Mouse (Mus musculus) right cerebral cortex, postnatal 25 days (tissue): ENCODE measurements around the gene Pde4c.

Source experiments
- DNase-seq: peaks from one replicate; pipeline ENCODE4 v3.0.0; 2022

Pde4c gene

DNA sequence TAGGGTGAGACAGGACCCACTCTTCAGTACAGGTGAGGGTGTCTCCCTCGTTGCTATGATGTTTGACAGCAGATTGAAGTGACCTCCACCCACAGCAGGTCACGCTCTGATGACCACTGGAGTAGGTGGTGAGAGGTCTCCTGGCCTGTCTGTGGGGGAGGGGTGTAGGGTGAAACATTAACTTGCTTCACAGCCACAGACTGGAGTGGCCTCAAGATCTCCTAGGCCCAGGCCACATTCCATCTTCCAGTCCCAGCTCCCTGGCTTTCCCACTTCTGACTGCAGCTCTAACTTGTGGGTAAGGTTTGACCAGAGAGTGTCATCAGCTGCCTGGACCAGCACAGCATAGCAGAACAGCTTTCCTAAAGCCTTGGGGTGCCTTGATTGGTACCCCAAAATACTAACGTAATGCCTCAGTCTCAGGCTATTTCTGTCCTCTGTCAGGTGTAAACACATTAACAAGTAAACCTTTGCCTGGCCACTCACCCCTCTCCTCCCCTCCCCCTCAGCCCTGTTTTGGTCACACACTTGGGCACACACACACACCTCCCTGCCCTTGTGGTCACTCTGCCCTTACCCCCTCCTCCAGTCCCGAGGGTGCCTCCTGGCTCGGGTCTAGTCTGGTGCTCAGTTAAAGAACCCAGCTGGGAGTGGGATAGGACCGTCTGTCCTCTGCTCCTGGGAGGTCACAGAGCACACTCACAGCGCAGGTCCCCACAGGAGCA is at the start of gene Pde4c:
Gene Pde4c, plus strand, starts transcription at position 235 of the 725 bp plus-strand sequence.
- DNase-seq: no peak

DNA sequence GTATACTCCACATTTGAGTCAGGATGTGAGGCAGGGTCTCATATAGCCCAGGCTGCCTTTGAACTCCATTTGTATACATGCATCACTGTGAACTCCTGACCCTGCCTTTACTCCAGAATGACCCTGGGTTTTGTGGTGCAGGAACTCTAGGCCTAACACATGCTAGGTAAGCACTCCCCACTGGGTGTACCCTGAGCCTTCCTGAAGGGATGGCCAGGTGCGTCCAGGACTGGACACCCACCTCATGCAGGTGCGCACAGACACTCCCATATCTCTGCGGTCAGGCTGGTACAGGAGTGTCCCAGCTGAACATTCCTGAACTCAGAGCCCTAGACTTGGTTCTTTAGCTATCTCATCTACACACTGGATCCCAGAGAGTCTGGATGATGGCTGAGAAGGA is 49.4 kb upstream of the Pde4c start:
- DNase-seq: no peak

DNA sequence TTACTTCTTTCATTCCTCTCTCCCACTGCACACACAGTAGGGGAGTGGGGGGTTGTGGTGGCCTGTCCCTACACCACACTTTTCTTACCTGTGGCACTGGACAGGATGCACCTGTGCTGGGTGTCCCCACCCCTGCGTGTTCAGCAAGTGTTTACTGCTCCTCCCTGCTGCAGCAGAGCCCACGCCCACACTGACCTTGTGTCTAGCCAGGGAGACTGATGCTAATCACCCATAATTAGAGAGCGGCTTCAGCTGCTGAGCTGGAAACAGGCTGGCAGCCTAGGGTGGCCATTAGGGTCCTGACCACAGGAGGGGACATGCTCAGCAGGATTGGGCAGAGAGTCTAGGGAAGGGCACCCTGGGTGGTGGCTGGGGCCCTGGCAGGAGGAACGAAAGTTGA is 48.8 kb upstream of the Pde4c start:
- no peak for DNase-seq

DNA sequence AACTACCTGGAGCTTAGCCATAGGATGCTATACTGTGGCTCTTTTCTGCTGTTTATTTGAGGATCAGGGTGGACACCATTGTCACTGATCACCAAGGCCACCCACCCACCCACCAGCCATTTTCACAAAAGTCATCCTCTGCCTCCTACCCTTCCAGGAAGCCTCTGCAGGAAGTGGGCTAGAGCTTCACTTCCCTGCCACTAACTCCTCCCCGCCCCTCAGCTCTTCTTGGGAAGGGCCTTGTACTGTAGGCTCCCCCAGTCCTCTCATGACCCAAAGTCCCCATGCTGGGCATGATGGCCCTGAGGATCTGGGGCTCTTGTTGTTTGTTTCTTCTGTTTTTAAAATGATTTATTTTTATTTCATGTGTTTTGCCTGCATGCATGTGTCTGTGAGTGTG is 48.2 kb upstream of the Pde4c start:
- DNase-seq: no peak

DNA sequence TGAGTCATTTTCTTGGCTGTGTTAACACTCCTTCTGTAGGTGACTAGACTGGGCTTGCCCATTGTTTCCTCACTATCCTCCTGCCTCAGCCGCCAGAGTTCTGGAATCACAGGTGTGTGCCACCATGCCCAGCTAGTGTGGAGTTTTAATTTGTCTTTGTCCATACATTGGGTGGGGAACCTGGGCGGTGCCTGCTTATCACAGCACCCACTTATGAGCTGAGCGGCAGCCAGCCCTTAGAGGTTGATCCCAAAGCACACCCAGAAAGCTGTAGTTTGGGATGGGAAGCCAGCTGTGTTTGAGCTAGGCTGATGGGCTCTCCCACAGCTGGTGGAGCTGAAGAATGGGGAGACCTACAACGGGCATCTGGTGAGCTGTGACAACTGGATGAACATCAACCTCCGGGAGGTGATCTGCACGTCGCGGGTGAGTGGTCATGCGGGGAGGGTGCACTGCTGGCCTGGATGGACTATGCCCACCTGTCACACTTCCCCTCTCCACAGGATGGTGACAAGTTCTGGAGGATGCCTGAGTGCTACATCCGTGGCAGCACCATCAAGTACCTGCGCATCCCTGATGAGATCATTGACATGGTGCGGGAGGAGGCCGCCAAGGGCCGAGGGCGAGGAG is 46.0 kb upstream of the Pde4c start:
- no peak for DNase-seq

DNA sequence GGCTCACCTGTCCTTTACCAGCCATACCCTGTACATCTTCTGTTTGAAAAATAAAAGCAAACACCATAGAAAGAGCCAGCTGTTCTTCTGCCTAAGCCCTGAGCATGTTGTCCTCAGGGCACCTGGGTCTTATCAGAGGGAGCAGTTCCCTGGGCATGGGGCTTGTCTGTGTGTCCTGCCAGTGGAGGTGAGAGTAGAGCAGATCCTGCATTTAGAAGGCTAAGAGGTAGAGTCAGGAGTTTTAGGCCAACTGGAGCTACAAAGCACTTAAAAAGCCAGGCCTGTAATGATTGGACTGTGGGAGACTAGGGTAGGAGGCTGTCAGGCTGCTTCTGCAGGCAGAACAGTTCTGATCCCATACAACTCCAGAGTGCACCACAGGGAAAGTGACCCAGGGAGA is 44.8 kb upstream of the Pde4c start:
- no peak for DNase-seq

DNA sequence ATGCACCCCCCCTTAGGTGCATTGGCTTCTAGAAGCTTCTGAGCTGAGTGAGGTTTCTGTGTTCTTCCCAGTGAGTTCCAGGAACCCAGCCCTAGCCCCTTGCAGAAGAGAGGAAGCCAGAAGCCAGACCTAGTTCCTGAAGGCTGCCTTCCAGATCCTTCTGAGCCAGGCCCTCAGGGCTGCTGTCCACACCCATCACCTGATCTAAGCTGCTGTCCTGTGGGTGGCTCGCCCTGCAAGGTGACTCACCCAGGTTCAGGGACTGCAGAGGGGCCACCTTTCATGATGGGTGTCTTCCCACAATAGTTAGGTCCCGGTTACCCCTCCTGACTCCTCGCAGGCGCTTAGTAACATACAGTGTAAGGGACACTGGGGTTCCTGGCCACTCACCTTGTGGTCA is 44.1 kb upstream of the Pde4c start:
- DNase-seq: no peak

DNA sequence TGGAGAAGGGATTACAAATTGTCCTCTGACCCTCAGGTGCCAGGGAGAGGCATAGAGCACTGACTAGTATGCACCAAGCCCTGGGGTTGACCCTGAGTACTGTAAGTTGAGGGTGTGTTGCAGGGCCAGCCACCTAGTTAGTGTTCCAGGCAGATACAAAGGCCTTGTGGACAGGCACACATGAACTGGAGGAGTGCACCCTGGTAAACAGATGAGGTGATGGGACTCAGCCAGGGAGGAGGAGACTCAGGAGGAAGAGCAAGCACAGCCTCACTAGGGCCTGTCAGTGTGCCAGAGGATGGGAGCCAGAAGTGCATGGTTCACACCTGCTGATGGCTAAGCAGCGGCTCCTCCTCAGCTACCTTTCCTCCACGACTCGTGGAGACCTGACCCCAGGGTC is 43.5 kb upstream of the Pde4c start:
- no peak for DNase-seq

DNA sequence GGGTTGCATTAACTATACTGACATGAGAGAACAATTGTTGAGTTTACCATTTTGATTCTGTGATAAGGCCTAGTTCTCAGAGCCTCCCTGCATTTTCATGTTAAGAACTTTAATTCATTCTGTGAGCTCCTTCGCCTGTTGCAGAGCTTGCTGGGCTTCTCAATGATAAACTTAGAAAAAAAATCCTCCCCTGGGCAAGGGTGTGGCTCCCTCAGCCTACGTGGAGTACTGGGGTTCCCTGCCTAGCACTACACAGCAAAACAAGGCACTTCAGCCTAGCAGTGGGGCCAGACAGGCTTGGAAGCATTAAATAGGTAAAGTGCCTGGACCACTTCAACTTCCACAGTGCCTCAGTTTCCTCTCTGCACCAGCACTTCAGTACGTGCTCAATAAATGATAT is 42.1 kb upstream of the Pde4c start:
- DNase-seq: no peak

DNA sequence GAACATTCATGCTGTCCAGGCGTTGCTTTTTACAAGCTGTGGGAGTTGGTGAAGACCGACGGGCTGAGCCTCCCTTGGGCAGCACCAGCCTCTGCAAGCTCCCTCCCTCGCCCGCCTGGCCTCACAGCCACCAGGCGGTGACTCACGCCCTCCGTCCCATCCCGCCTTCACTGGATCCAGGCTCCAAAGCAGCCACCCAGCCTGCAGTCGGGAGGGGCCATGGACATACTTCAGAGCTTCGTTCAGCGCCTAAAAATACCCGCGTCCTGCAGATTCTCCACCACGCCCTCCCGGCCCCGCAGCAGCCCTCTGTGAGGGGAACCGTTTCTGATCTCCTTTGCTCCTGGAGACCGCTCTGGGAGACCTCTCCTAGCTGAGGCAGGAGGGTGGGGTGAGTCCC is 41.3 kb upstream of the Pde4c start:
- peak; percentile 77 for DNase-seq

DNA sequence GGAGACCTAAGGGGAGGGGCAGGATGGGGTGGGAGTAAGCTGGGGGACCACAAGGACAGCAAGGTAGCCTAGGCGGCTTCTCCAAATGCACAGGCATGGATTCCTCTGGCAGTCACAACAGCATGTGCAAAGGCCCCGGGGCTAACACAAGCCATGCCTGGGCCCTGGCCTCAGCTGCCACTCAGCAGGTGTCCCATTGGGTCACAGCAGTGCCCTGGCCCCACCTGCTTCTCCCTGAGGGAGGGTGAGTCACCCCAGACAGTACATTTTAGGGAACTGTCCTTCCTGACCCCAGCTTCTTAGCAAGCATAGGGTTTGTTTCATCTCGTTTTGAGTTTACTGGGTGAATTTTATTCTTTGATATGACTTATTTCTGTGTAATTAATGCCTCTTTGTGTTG is 40.8 kb upstream of the Pde4c start:
- no peak for DNase-seq

DNA sequence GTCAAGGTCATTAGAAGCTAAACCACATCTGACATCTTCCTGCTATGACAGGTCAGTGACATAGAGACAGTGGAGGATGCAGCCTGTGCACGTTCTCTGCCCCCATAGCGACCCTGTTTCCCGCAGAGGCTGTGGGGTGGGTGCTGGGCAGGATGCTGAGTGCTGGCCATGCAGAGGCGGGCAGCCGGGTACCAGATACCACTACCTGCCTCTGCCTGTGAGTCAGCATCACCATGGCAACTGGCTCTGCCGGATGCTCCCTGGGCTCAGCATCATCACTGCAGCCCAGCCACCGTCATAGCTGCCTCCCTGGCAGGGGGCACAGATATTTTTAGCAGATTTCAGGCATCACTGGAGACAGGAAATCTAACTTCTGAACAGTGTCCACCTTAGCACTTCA is 39.2 kb upstream of the Pde4c start:
- DNase-seq: peak; percentile 87

DNA sequence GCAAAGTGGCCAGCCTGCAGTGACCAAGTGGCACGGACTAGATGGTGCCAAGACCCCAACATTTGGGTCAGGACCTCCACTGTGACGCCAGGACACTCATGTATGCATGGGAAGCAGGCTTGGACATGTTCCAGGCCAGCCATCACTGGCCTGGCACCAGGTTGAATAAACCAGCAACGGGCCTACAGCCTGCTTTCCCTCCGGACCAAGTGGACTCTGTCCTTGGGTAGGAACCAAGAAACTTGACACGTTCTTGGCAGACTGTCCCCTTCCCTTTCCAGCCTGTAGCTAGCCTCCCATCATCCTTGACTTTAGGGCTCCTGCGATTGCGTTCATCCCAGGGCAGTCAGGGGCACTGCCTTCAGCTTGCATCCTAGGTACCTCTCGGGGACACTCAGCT is 35.9 kb upstream of the Pde4c start:
- DNase-seq: no peak

DNA sequence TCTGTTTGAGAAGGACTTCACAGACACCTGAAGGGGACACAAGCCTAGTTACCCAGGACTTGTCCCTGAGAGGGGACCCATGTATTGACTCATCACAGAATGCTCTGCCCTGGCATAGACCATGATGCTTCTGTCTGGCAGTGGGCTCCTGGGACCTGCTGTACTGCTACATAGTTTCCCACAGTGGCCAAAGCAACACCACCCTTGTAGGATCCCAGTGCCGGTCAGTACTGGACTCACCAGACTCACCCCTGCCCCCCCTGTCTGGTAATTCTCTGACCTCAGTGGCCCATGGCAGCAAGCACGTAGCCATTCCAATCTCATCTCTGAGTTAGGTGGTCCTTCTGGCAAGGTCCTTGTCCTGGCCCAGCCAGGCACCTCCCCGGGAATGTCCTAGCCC is 35.4 kb upstream of the Pde4c start:
- no peak for DNase-seq

DNA sequence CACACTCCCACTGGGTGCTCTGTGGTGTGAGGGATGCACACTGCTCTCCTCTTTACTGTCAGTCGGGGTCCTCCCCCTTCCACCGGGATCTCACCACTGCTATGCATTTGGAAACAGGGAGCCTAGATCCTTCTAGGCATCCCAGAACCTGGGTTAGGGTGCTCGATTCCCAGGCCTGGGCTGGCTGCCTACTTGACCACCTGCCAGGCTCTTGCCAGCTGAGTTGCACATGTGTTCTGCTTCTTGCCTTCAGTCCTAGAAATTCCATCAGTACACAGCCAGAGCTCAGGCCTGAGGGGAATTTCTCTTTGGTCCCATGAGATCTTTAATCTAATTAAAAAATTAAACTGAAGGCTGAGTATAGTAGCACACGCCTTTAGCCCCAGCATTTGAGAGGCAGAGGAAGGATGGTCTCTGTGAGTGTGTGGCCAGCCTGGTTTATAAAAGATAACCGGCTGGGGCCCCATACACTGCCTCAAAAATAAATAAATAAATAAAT is 33.6 kb upstream of the Pde4c start:
- no peak for DNase-seq

DNA sequence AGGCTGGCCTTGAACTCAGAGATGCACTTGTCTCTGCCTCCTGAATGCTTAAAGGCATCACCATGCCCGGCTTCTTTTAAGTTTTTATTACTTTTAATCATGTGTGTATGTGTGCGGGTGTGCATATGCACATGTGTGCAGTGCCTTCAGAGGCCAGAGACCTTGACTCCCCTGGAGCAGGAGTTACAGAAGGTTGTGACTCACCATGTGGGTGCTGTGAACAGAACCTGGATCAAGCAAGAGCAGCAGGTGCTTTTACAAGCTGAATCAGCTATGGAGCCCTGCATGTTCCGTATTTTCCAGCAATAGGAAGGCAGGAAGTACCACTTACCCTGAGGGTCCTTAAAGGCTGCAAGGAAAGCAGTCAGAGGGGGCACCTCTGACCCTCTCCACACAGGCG is 32.3 kb upstream of the Pde4c start:
- no peak for DNase-seq

DNA sequence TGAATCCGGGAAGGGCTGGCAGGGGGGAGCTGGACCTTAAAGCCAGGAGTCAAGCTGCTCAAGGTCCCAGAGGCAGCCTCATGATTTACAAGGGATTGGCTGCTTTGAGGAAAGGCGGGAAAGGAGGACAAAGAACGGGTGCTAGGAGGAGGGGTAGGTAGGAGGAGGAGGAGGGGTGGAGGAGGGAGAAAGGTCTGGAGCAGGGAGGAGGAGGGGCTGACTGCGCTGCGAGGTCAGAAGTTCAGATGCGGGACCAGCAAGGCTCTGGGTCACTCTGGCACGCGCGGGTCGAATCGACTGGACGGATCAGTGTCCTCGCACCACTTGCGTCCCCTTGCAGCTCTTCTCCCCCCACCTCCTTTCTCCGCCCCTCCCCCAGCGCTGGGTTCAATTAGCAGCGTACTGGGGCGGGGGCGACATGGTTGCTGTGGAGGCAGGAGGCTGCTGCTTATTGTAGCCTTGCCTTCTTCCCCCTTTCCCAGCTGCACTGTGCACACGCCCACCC is 31.7 kb upstream of the Pde4c start:
- DNase-seq: no peak

DNA sequence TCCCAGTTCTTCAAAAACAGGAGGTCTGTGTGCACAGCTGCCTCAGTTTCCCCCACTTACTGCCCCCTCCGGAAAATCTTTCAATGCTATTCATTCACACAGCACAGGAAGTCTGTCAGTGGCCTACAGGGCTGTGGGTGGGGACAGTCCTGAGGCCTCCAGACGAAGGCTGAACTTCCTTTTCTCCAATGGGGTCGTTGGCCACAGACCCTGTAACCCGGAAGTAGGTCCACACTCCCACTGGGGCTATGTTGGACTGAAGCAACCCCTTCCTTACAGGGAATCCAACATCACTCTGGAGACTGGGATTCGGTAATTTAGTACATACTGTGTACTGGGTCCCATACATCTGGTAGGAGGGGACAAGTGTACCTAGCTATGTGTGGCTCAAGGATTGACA is 29.9 kb upstream of the Pde4c start:
- DNase-seq: no peak

DNA sequence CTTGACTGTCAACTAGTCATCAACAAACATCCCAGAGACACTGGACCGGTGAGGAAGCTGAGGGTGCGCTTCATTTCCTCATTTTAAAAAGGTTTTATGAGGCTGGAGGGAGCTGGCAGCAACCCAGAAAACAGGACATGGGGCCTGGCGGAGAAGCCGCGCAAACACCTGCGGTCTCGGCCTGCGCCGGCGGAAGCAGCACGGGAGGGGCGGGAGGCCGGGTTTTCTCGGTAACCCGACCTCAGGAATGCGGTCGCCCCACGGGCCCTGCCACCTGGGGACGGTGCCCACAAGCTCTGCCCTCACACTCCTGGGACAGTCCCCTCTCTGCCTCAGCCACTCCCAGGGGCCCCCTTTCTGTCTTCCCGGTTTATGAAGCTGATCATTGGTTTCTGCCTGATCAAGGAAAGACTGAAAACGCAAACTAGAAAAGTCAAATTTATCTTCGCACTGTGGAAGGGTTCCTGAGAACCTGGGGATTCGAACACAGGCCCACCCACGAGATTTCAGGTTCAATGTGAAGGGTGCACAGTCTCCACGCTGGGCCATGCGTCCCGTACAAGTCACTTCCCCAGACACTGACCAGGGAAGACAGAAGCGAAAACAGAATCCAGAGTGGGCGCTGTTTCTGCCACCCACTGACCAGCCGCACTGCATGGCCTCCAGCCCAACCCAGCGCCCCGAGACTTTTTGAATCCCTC is 28.1 kb upstream of the Pde4c start:
- no peak for DNase-seq

DNA sequence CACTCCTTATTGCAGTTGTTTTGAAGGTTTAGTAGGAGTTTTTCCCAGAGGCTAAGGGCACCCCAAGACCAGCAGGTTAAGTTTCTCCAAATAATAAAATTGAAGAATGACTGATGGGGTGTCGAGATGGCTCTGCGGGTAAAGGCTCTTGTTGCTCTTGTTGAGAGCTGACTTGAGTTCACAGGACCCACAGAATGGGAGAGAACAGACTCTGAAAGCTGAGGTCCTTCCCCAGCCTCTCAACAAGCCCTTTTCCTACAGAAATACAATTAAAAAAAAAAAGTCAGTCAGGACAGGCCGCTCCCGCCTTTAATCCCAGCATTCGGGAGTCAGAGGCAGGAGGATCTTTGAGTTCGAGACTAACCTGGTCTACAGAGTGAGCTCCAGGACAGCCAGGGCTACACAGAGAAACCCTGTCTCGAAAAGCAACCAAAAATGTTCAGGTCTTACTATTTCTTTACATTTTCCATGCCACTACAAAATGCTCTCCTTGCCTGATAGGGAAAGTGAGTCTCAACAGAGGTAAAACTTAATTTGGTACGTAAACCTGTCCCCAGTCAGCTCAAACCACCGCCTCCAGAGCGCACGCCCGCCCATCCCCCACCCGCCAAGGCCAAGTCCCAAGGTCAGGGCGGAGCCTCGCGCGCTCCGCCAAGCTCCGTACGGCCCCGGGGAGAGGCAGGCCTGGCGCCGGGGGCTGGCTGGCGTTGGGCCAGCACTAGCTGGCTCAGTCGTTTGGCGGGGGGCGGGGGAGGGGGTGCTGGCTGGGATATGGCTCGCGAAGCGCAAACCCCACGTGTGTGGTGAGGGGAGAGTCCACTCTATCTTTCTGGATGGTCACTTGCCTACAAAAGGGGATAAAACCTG is 27.3 kb upstream of the Pde4c start:
- DNase-seq: no peak

DNA sequence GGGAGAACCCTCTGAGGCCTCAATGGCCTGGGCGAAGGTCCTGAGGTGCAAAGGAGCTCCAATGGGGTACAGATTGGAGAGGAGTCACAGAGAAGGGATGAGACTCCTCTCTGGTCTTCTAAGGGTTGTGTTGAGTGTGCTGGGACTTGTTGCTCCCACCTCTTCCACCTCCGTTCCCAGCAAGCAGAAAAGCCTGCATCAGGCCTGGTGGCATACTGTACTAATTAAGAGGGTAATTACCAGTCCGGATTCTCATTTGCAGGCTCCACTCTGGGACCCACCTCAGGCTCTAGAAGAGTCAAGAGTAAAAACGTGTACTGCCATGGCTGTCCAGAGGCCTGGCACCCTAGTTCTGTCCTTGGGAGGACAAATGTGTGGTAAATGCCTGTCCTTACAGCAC is 26.6 kb upstream of the Pde4c start:
- no peak for DNase-seq

DNA sequence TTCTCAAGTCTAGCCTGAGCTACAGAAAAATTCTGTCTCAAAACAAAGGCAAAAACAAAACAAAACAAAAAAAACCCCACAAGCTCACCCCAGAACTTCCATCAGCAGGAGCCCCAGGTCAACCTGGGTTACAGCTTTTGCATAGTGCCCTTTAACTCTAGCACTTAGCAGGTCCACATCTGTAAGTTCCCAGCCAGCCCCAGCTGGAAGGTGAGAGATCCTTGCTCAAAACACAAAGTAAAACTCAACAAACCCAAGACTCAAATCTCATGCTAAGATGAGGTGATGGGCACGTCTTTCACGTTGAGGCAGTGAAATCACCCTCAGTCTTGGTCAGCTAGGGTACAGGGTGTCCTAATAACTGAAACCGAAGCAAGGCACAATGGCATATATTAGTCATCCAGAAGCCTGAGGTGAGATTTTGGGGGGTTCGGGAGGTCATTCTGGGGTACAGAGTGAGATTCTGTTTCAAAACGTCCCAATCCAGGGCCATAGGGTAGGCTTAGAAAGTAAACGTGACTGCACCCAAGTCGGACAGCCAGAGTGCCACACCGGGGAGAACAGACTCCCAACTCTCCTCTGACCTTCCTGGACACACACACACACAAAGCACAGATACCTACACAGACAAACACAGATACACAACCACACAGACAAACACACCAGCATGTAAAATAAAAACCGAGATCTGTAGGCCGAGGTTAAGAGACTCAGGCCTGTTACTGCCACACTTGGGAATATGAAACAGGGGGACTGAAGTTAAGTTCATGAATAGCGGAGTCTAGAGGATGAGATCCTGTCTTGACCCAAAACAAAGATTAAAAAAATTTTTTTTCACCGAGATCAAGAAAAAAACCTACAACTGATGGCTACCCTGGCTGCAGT is 25.9 kb upstream of the Pde4c start:
- DNase-seq: no peak
